18 mouse cellular contexts compared by ENCODE assay signal in genomic region chr13:29195722-29196121, GRCm38 (mm10).
DNase-seq lines count a peak whose midpoint lies in the region; ATAC-seq lines count a peak whose summit lies in the region.
"Had no signal": no experiment of that assay in that cellular context is flagged by ENCODE, and none has a peak within 500 bp of the region (broad histone marks: within the 10 kb centered on the region; RNA-seq: fewer than 3 reads in every experiment).

No protein-coding gene starts in this region.

- no peak overlapping the region for H3K4me3 ChIP-seq in heart, embryonic 16.5 days (ENCODE audit: low read length)
- no peak overlapping the region for H3K4me3 ChIP-seq in forebrain, embryonic 13.5 days
- no peak overlapping the region for H3K4me3 ChIP-seq in hindbrain, embryonic 16.5 days (ENCODE audit: low read length)
- no peak overlapping the region for H3K4me3 ChIP-seq in midbrain, embryonic 16.5 days (ENCODE audit: low read depth, low read length)
- H3K4me3 ChIP-seq: embryonic facial prominence, embryonic 10.5 days; erythroblast, embryonic 14.5 days; hindbrain, embryonic 15.5 days had no signal

- no peak for DNase-seq in heart, postnatal 10 days
- DNase-seq in urinary bladder, adult 2 months (ENCODE audit: low spot score), result no peak
- no peak for DNase-seq in natural killer cell, adult 2 months (ENCODE audit: low spot score in 2 of 2)
- no peak for DNase-seq in cerebellum, adult 9-11 months
- DNase-seq: adrenal gland, adult 2 months; cerebellum, postnatal 25 days; kidney, adult 11 months; kidney, postnatal 4 days; liver; lung, adult 18-20 months had no signal

- intact Hi-C loops in heart, postnatal 10 days (cut with DNase I), result no loop called here

- 0 out of 2 replicates have a peak overlapping the region, but pooled peaks have one; percentile 6 for H3K27ac ChIP-seq in heart, embryonic 16.5 days (ENCODE audit: low read length)
- peak overlapping the region; percentile 90 for H3K27ac ChIP-seq in forebrain, embryonic 13.5 days
- H3K27ac ChIP-seq in hindbrain, embryonic 16.5 days (ENCODE audit: low read depth, low read length), result no peak overlapping the region
- peak overlapping the region; percentile 56; the same call in 1 of the 2 replicates for H3K27ac ChIP-seq in midbrain, embryonic 16.5 days (ENCODE audit: low read length)
- H3K27ac ChIP-seq: embryonic facial prominence, embryonic 10.5 days had no signal

- H3K27me3 ChIP-seq in heart, embryonic 16.5 days (ENCODE audit: control insufficient read depth, insufficient read depth, low read length), result no peaks in the 10 kb centered on the region
- no peaks in the 10 kb centered on the region for H3K27me3 ChIP-seq in forebrain, embryonic 13.5 days
- H3K27me3 ChIP-seq in hindbrain, embryonic 16.5 days (replicated peaks; ENCODE audit: control insufficient read depth, insufficient read depth, low read length), result no peaks in the 10 kb centered on the region
- no peaks in the 10 kb centered on the region for H3K27me3 ChIP-seq in midbrain, embryonic 16.5 days (ENCODE audit: control insufficient read depth, insufficient read depth, low read depth, low read length)
- H3K27me3 ChIP-seq: CH12.LX; hindbrain, embryonic 15.5 days had no signal

- no peak overlapping the region for H3K4me2 ChIP-seq in heart, embryonic 16.5 days (ENCODE audit: low read depth, low read length)
- H3K4me2 ChIP-seq in forebrain, embryonic 13.5 days, result no peak overlapping the region
- no peak overlapping the region for H3K4me2 ChIP-seq in hindbrain, embryonic 16.5 days (ENCODE audit: low read length)
- H3K4me2 ChIP-seq in midbrain, embryonic 16.5 days (ENCODE audit: low read length), result no peak overlapping the region
- H3K4me2 ChIP-seq: hindbrain, embryonic 15.5 days had no signal

- H3K36me3 ChIP-seq in heart, embryonic 16.5 days (ENCODE audit: control insufficient read depth, insufficient read depth), result no peaks in the 10 kb centered on the region
- H3K36me3 ChIP-seq in forebrain, embryonic 13.5 days (ENCODE audit: poor library complexity, severe bottlenecking), result no peaks in the 10 kb centered on the region
- no peaks in the 10 kb centered on the region for H3K36me3 ChIP-seq in hindbrain, embryonic 16.5 days (ENCODE audit: control insufficient read depth, insufficient read depth, low read length)
- H3K36me3 ChIP-seq in midbrain, embryonic 16.5 days (ENCODE audit: control insufficient read depth, insufficient read depth, low read length), result no peaks in the 10 kb centered on the region
- H3K36me3 ChIP-seq: embryonic facial prominence, embryonic 10.5 days; hindbrain, embryonic 15.5 days had no signal

- ATAC-seq in heart, embryonic 16.5 days (replicated peaks; ENCODE audit: extremely low read depth, insufficient read depth, low FRiP score), result no peak
- ATAC-seq in forebrain, embryonic 13.5 days, result peak; percentile 90
- ATAC-seq in hindbrain, embryonic 16.5 days, result peak; percentile 64; the same call in 1 of the 2 replicates
- peak; percentile 85 for ATAC-seq in midbrain, embryonic 16.5 days

- H3K9me3 ChIP-seq in heart, embryonic 16.5 days (replicated peaks; ENCODE audit: control insufficient read depth, low read length), result no peaks in the 10 kb centered on the region
- no peaks in the 10 kb centered on the region for H3K9me3 ChIP-seq in forebrain, embryonic 13.5 days (replicated peaks)
- H3K9me3 ChIP-seq in hindbrain, embryonic 16.5 days (ENCODE audit: control insufficient read depth, low read length), result no peaks in the 10 kb centered on the region
- H3K9me3 ChIP-seq in midbrain, embryonic 16.5 days (replicated peaks; ENCODE audit: control insufficient read depth, low read length, poor library complexity, severe bottlenecking), result no peaks in the 10 kb centered on the region; the same call in 1 of the 2 replicates
- H3K9me3 ChIP-seq: embryonic facial prominence, embryonic 10.5 days; hindbrain, embryonic 15.5 days had no signal

- 66% methylated on average over 4 of the region's 4 CpGs for WGBS in heart, embryonic 16.5 days
- 22% methylated on average over 4 of the region's 4 CpGs for WGBS in forebrain, embryonic 13.5 days
- 41% methylated on average over 4 of the region's 4 CpGs for WGBS in hindbrain, embryonic 16.5 days
- WGBS in midbrain, embryonic 16.5 days, result 29% methylated on average over 4 of the region's 4 CpGs

- no peak overlapping the region for H3K9ac ChIP-seq in heart, embryonic 16.5 days (ENCODE audit: low read length)
- H3K9ac ChIP-seq in forebrain, embryonic 13.5 days, result no peak overlapping the region
- no peak overlapping the region for H3K9ac ChIP-seq in hindbrain, embryonic 16.5 days (ENCODE audit: low read depth, low read length)
- no peak overlapping the region for H3K9ac ChIP-seq in midbrain, embryonic 16.5 days (ENCODE audit: low read depth, low read length)
- H3K9ac ChIP-seq: hindbrain, embryonic 15.5 days had no signal

- peaks cover 26% of the 10 kb centered on the region for H3K4me1 ChIP-seq in heart, embryonic 16.5 days (ENCODE audit: control insufficient read depth, insufficient read depth, low read length)
- H3K4me1 ChIP-seq in forebrain, embryonic 13.5 days, result peaks cover 43% of the 10 kb centered on the region
- H3K4me1 ChIP-seq in hindbrain, embryonic 16.5 days (ENCODE audit: control insufficient read depth, insufficient read depth, low read depth, low read length), result peaks cover 15% of the 10 kb centered on the region; the same call in 1 of the 2 replicates
- peaks cover 26% of the 10 kb centered on the region for H3K4me1 ChIP-seq in midbrain, embryonic 16.5 days (ENCODE audit: control insufficient read depth, insufficient read depth, low read length)
